Mouse (Mus musculus) cortical plate, adult 2 months (tissue): ENCODE data around the gene Reps2.

Experiments
- CTCF ChIP-seq: fragments of 200-500 bp; IDR thresholded peaks from 2 replicates; pipeline ENCODE4 v1.5.1; 2011; ENCODE audit warnings: mild to moderate bottlenecking, control low read depth, low read length; ENCODE audit not compliant: insufficient read depth; ENCODE audit errors: extremely low read depth
- POLR2A ChIP-seq: fragments of 200-500 bp; IDR thresholded peaks from 2 replicates; pipeline ENCODE4 v1.6.1; 2011; ENCODE audit warnings: mild to moderate bottlenecking, low read length, control low read depth; ENCODE audit not compliant: insufficient read depth; ENCODE audit errors: extremely low read depth

DNA sequence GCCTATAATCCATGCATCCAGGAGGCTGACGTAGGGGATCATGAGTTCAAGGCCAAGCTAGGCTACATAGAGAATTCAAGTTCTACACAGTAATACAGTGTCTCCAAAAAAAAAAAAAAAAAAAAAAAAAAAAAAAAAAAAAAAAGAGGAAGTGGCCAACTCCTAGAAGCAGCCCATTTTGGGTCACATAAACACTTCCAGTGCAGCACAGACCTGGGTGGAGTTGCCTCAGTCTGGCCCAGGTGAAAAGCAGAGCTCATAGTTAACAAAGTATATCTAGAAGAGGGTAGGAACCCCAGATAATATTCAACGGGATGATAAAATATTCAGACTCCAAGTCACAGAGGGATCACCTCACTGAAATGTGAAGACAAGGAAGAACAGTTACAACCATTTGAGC is 112.4 kb downstream of the Reps2 start:
- TF ChIP-seq CTCF, result no peak
- TF ChIP-seq POLR2A, result no peak
